Mouse (Mus musculus) midbrain, embryonic 10.5 days (tissue): ENCODE results near the gene Spata31d1d. TPM values are rescaled to one million over a fixed set of nuclear protein-coding genes. Genes with fewer than 3 reads are reported as not detected.

Source experiments
- DNase-seq: peaks from one replicate; pipeline ENCODE4 v3.0.0-alpha.2; 2017; ENCODE audit warnings: low spot score
- H3K27ac ChIP-seq: fragments of 300-500 bp; sonication (generic); replicated peaks from 2 replicates; pipeline ENCODE4 v1.5.1; 2016; ENCODE audit warnings: mild to moderate bottlenecking
- H3K27me3 ChIP-seq: fragments of 300-500 bp; sonication (generic); 2 replicates; pipeline ENCODE4 v1.6.1; 2016; ENCODE audit warnings: low read depth, mild to moderate bottlenecking; ENCODE audit not compliant: poor library complexity, severe bottlenecking
- H3K36me3 ChIP-seq: fragments of 300-500 bp; sonication (generic); 2 replicates; pipeline ENCODE4 v1.6.1; 2016; ENCODE audit warnings: mild to moderate bottlenecking, moderate library complexity
- H3K4me1 ChIP-seq: fragments of 300-500 bp; sonication (generic); 2 replicates; pipeline ENCODE4 v1.6.1; 2016
- H3K4me3 ChIP-seq: fragments of 300-500 bp; sonication (generic); 2 replicates; pipeline ENCODE4 v1.5.1; 2016; ENCODE audit warnings: mild to moderate bottlenecking, moderate library complexity
- H3K9me3 ChIP-seq: fragments of 300-500 bp; sonication (generic); replicated peaks from 2 replicates; pipeline ENCODE4 v1.6.1; 2016; ENCODE audit warnings: mild to moderate bottlenecking
- WGBS: fragments of 180-500 bp; shearing (Covaris S2); methylation state at CpG from one replicate; pipeline ENCODE4 v1.1.7; 2016; 5-methylcytosine and 5-hydroxymethylcytosine counted together
- polyA plus RNA-seq: library from polyadenylated mRNA; unstranded; fragments of >200 nt; fragmentation: Nextera tagmentation; extraction: Ambion mirVana; gene quantifications from 2 replicates; pipeline ENCODE4 v1.2.1, GENCODE M21; 2016

The Spata31d1d gene
- polyA plus RNA-seq, 1 experiment from 2014 or later: not detected

DNA sequence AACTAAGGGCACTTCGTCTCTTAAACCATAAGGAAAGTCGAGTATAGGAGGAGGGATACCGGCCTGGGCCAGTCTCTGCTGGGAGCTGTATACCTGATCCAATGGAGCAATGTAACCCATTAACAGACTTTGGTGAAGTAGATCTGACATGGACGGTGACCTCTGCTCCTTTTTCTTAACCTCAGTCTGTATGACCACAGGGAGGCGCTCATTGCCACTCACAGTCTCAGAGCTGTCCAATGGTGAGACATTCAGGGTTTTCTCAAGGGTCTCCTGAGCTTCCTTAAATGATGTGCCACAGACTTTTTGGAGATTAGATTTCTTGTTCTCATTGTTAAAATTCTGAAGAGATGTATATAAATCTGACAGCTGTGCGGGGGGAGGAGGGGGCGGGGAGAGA lies 41.0 kb downstream of the Spata31d1d start:
- Histone ChIP-seq H3K36me3 (no peaks in the 10 kb centered on the region), H3K27ac (no peak overlapping the region), H3K27me3 (peaks cover 81% of the 10 kb centered on the region), H3K9me3 (peaks cover 19% of the 10 kb centered on the region), H3K4me3 (no peak overlapping the region), H3K4me1 (peaks cover 17% of the 10 kb centered on the region)
- 81% methylated on average over 7 of the region's 7 CpGs for WGBS
- DNase-seq: no peak

GRCm38 (mm10) chr13:59689843-59690242 lies 41.7 kb downstream of the Spata31d1d start:
- DNase-seq: no peak
- H3K36me3 ChIP-seq: no peaks in the 10 kb centered on the region

DNA sequence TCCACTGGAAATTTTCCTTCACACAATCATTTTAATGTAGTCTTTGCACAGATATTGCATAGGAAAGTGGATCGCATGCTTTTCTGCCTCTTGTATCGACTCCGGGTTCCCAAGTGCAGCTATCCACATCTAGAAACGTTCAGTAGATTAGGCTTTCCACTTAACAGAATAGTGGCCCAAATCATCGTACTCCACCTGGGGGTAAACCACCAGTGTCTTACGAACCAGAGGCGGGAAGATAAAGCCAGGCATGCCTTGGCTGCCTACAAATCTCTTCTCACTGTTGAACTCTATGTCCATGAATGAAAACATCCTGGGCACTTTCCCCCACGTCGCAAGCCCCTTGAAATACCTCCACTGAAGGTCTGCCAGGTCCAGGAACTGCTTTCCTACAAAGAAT lies 42.2 kb downstream of the Spata31d1d start:
- Histone ChIP-seq H3K4me3 (no peak overlapping the region), H3K9me3 (peaks cover 12% of the 10 kb centered on the region), H3K27ac (no peak overlapping the region), H3K27me3 (peaks cover 68% of the 10 kb centered on the region), H3K36me3 (no peaks in the 10 kb centered on the region), H3K4me1 (peaks cover 24% of the 10 kb centered on the region)
- no peak for DNase-seq
- 94% methylated on average over 9 of the region's 9 CpGs for WGBS

More at GRCm38 (mm10) chr13:59689843-59690242, 41.7 kb downstream of the Spata31d1d start:
- Histone ChIP-seq H3K27me3 (peaks cover 73% of the 10 kb centered on the region), H3K4me1 (peaks cover 24% of the 10 kb centered on the region), H3K27ac (no peak overlapping the region), H3K4me3 (no peak overlapping the region), H3K9me3 (peaks cover 17% of the 10 kb centered on the region)
- 95% methylated on average over 3 of the region's 3 CpGs for WGBS

GRCm38 (mm10) chr13:59688338-59688770 lies 43.2 kb downstream of the Spata31d1d start:
- DNase-seq: no peak
- Histone ChIP-seq H3K9me3 (peaks cover 10% of the 10 kb centered on the region), H3K27me3 (peaks cover 66% of the 10 kb centered on the region), H3K36me3 (no peaks in the 10 kb centered on the region), H3K4me3 (no peak overlapping the region), H3K27ac (no peak overlapping the region), H3K4me1 (peaks cover 24% of the 10 kb centered on the region)
- 73% methylated on average over 13 of the region's 13 CpGs for WGBS

- 0 out of 2 replicates have a peak, but pooled peaks cover 8% of the 10 kb centered on the region for H3K4me1 ChIP-seq
- H3K9me3 ChIP-seq: no peaks in the 10 kb centered on the region
- no peak for DNase-seq
- WGBS: 83% methylated on average over 3 of the region's 3 CpGs
- H3K36me3 ChIP-seq: no peaks in the 10 kb centered on the region
- H3K4me3 ChIP-seq: no peak overlapping the region
- peaks cover 63% of the 10 kb centered on the region for H3K27me3 ChIP-seq
- no peak overlapping the region for H3K27ac ChIP-seq
Measured at GRCm38 (mm10) chr13:59685236-59685635, 46.3 kb downstream of the Spata31d1d start.

- Histone ChIP-seq H3K27ac (no peak overlapping the region), H3K4me3 (no peak overlapping the region), H3K9me3 (no peaks in the 10 kb centered on the region), H3K36me3 (no peaks in the 10 kb centered on the region), H3K4me1 (0 out of 2 replicates have a peak, but pooled peaks cover 14% of the 10 kb centered on the region), H3K27me3 (peaks cover 37% of the 10 kb centered on the region)
- DNase-seq: no peak
- WGBS: 44% methylated on average over 7 of the region's 7 CpGs
Measured at GRCm38 (mm10) chr13:59682629-59683028, 48.9 kb downstream of the Spata31d1d start.

DNA sequence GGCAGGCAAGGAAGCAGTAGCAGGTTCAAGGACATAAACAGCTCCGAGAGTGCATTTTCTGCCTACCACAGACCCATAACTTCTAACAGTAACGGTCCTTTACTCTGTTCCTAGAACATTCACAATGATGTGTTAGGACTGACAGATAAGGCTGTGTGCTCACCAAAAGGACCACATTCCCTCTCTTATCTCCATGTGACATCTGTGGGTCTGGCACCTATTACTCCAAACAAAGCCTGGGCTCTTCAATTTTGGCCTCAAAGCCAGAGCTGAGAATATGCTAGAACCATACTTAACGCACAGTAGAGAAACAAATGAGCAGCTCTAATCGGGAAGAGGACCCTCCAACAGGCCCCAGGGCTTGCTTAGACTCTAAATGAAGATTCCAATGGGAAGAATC lies 51.6 kb downstream of the Spata31d1d start:
- Histone ChIP-seq H3K36me3 (no peaks in the 10 kb centered on the region), H3K27me3 (peaks cover 24% of the 10 kb centered on the region), H3K4me3 (no peak overlapping the region), H3K9me3 (no peaks in the 10 kb centered on the region), H3K27ac (no peak overlapping the region), H3K4me1 (0 out of 2 replicates have a peak, but pooled peaks cover 11% of the 10 kb centered on the region)
- WGBS: 78% methylated on average over 4 of the region's 4 CpGs
- DNase-seq: no peak

DNA sequence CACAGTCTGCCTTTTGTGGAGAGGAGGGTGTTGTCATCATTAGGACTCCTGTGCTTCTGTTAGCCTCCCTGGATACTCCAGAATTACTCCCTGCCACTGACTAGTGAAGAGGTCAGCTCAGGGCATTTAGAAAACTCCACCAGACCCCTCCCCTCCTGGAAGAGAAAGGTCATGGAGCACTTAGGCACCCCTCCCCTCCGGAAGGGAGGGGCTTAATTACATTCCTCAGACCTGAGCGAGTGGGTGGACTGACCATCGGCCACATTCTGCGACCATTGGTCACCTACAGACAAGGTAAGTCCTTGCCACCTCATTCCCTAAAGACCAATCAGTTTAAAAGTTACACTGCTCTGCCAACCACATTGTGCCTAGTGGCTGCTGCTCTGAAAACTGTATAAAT lies 52.2 kb downstream of the Spata31d1d start:
- Histone ChIP-seq H3K4me3 (no peak overlapping the region), H3K27ac (no peak overlapping the region), H3K4me1 (0 out of 2 replicates have a peak, but pooled peaks cover 10% of the 10 kb centered on the region), H3K36me3 (no peaks in the 10 kb centered on the region), H3K27me3 (peaks cover 24% of the 10 kb centered on the region), H3K9me3 (no peaks in the 10 kb centered on the region)
- 59% methylated on average over 4 of the region's 4 CpGs for WGBS
- no peak for DNase-seq

DNA sequence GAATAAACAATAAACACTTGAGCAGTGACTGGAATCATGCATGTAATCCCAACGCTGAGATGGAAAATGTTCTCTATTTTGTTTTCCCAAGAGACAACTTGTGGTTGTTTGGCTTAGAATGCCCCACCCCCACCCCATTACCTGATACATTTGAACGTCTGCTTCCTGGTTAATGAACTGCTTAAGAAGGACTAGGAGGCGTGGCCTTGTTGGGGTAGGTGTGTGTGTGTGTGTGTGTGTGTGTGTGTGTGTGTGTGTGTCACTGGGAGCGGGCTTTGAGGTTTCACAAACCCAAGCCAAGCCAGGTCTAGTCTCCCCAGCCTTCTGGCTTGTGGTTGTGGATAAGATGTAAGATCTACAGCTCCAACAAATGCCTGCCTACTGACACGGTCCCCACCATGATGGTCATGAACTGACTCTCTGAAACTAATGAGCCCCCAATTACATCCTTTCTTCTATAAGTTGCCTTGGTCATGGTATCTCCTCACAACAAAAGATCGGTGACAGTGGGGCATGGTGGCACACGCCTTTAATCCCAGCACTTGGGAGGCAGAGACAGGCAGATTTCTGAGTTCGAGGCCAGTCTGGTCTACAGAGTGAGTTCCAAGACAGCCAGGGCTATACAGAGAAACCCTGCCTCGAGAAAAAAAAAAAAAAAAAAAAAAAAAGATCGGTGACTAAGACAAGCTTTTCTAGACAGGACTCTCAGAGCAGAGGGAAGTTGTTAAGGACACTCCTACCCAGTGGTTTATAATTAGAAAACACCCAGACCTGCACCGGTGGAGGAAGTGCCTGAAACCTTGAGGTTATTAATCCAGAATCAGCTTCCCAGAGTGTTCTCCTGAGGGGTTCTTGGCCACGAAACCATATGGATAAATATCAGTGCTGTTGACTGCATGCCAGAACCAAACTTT lies 55.0 kb downstream of the Spata31d1d start:
- Histone ChIP-seq H3K4me1 (peaks cover 32% of the 10 kb centered on the region), H3K9me3 (no peaks in the 10 kb centered on the region), H3K27me3 (peaks cover 7% of the 10 kb centered on the region; the same call in 1 of the 2 replicates), H3K4me3 (peak overlapping the region; percentile 82; the same call in 1 of the 2 replicates), H3K27ac (peak overlapping the region; percentile 97; the same call in 1 of the 2 replicates), H3K36me3 (peaks cover 6% of the 10 kb centered on the region)
- no peak for DNase-seq
- 87% methylated on average over 12 of the region's 12 CpGs for WGBS

Other genes starting within 250 kb of the Spata31d1d start
- 11.3 and 17.3 TPM in 2 replicates for gene Agtpbp1, start 146.5 kb downstream of the Spata31d1d start, polyA plus RNA-seq
- gene Naa35, start 146.5 kb downstream of the Spata31d1d start, polyA plus RNA-seq: 109 and 110 TPM in 2 replicates
- gene Golm1, start 55.9 kb downstream of the Spata31d1d start, polyA plus RNA-seq: 181 and 187 TPM in 2 replicates
- gene 4921517D22Rik, start 37.6 kb downstream of the Spata31d1d start, polyA plus RNA-seq: not detected in 2 replicates
- 0.02 TPM in 1 of 2 replicates, not detected in the other for gene Spata31d1a, start 21.4 kb downstream of the Spata31d1d start, polyA plus RNA-seq
- gene Spata31d1b, start 19.5 kb downstream of the Spata31d1d start, polyA plus RNA-seq: 0.02 TPM in 1 of 2 replicates, not detected in the other
- 0.04 and 0.30 TPM in 2 replicates for gene 1700014D04Rik, start 15.0 kb upstream of the Spata31d1d start, polyA plus RNA-seq
- gene Isca1, start 38.1 kb upstream of the Spata31d1d start, polyA plus RNA-seq: 103 and 110 TPM in 2 replicates
- not detected in 2 replicates for gene Gm49354, start 50.5 kb upstream of the Spata31d1d start, polyA plus RNA-seq
- gene Tut7, start 91.4 kb upstream of the Spata31d1d start, polyA plus RNA-seq: 34.8 and 44.6 TPM in 2 replicates